Mouse (Mus musculus) lung, embryonic 15.5 days (tissue): ENCODE data around the gene Tbx15. TPM values are rescaled to one million over a fixed set of nuclear protein-coding genes. Genes with fewer than 3 reads are reported as not detected.

Experiments used
- ATAC-seq: fragments of 200-750 bp; cut with Nextera tagmentation; 2 replicates; pipeline ENCODE4 v1.8.0; 2017; ENCODE audit warnings: moderate number of reproducible peaks, borderline replicate concordance; ENCODE audit not compliant: low FRiP score, low TSS enrichment; ENCODE audit errors: extremely low read depth
- H3K27ac ChIP-seq: fragments of 300-500 bp; sonication (generic); 2 replicates; pipeline ENCODE4 v1.5.1; 2015; ENCODE audit warnings: moderate library complexity, mild to moderate bottlenecking, inconsistent platforms
- H3K27me3 ChIP-seq: fragments of 300-500 bp; sonication (generic); 2 replicates; pipeline ENCODE4 v1.6.1; 2015; ENCODE audit warnings: inconsistent platforms
- H3K36me3 ChIP-seq: fragments of 300-500 bp; sonication (generic); 2 replicates; pipeline ENCODE4 v1.6.1; 2015; ENCODE audit warnings: inconsistent platforms
- H3K4me1 ChIP-seq: fragments of 300-500 bp; sonication (generic); 2 replicates; pipeline ENCODE4 v1.6.1; 2015; ENCODE audit warnings: inconsistent platforms
- H3K4me2 ChIP-seq: fragments of 300-500 bp; sonication (generic); 2 replicates; pipeline ENCODE4 v1.6.1; 2015; ENCODE audit warnings: inconsistent platforms, mild to moderate bottlenecking, moderate library complexity
- H3K4me3 ChIP-seq: fragments of 300-500 bp; sonication (generic); 2 replicates; pipeline ENCODE4 v1.5.1; 2015; ENCODE audit warnings: mild to moderate bottlenecking, inconsistent platforms
- H3K9ac ChIP-seq: fragments of 300-500 bp; sonication (generic); 2 replicates; pipeline ENCODE4 v1.6.1; 2015; ENCODE audit warnings: inconsistent platforms
- H3K9me3 ChIP-seq: fragments of 300-500 bp; sonication (generic); 2 replicates; pipeline ENCODE4 v1.6.1; 2016; ENCODE audit warnings: inconsistent platforms
- WGBS: fragments of 180-500 bp; shearing (Covaris S2); methylation state at CpG from one replicate; pipeline ENCODE4 v1.1.7; 2015; 5-methylcytosine and 5-hydroxymethylcytosine counted together
- microRNA-seq: library from miRNA; unstranded; fragments of <30 nt; microRNA quantifications from one replicate; pipeline ENCODE4, GENCODE M21; 2016
- polyA plus RNA-seq: library from polyadenylated mRNA; unstranded; fragments of >200 nt; fragmentation: Nextera tagmentation; extraction: Ambion mirVana; gene quantifications from 2 replicates; pipeline ENCODE4 v1.2.1, GENCODE M21; 2015

Tbx15 gene
- polyA plus RNA-seq, 1 experiment from 2014 or later, result 0.04 TPM

GRCm38 (mm10) chr3:99338756-99339155, 98.6 kb downstream of the Tbx15 start:
- Histone ChIP-seq H3K36me3 (no peaks in the 10 kb centered on the region), H3K27ac (no peak overlapping the region), H3K9me3 (no peaks in the 10 kb centered on the region), H3K4me2 (no peak overlapping the region), H3K27me3 (no peaks in the 10 kb centered on the region), H3K9ac (no peak overlapping the region), H3K4me3 (no peak overlapping the region), H3K4me1 (no peaks in the 10 kb centered on the region)
- no peak for ATAC-seq
- 72% methylated on average over 1 of the region's 1 CpGs for WGBS

- WGBS, result 64% methylated on average over 3 of the region's 3 CpGs
- Histone ChIP-seq H3K9ac (no peak overlapping the region), H3K4me1 (no peaks in the 10 kb centered on the region), H3K4me3 (no peak overlapping the region), H3K4me2 (no peak overlapping the region), H3K9me3 (no peaks in the 10 kb centered on the region), H3K36me3 (no peaks in the 10 kb centered on the region), H3K27ac (no peak overlapping the region), H3K27me3 (no peaks in the 10 kb centered on the region)
- no peak for ATAC-seq
Observed at GRCm38 (mm10) chr3:99340021-99340420, 99.8 kb downstream of the Tbx15 start.

GRCm38 (mm10) chr3:99379616-99380250, 139.6 kb downstream of the Tbx15 start:
- Histone ChIP-seq H3K27me3 (no peaks in the 10 kb centered on the region), H3K4me3 (no peak overlapping the region), H3K36me3 (no peaks in the 10 kb centered on the region), H3K9ac (no peak overlapping the region), H3K4me2 (no peak overlapping the region), H3K4me1 (no peaks in the 10 kb centered on the region), H3K27ac (no peak overlapping the region), H3K9me3 (no peaks in the 10 kb centered on the region)
- ATAC-seq, result no peak
- WGBS, result 86% methylated on average over 2 of the region's 2 CpGs

- Histone ChIP-seq H3K4me3 (no peak overlapping the region), H3K36me3 (no peaks in the 10 kb centered on the region), H3K4me1 (no peaks in the 10 kb centered on the region), H3K9ac (no peak overlapping the region), H3K27ac (no peak overlapping the region), H3K4me2 (no peak overlapping the region), H3K27me3 (no peaks in the 10 kb centered on the region), H3K9me3 (no peaks in the 10 kb centered on the region)
- ATAC-seq, result no peak
- WGBS, result 29% methylated on average over 3 of the region's 4 CpGs
Observed at GRCm38 (mm10) chr3:99387127-99387526, 146.9 kb downstream of the Tbx15 start.

Small RNAs within 50 kb of the gene (microRNA-seq; reads per million reads assigned to microRNA genes)
- gene Mir6481, result not detected

Other genes starting within 250 kb of the Tbx15 start
- 7.6 and 8.0 TPM in 2 replicates for gene Wars2, start 99.3 kb upstream of the Tbx15 start, polyA plus RNA-seq